Mouse (Mus musculus): ENCODE data around the gene Toe1.

DNA sequence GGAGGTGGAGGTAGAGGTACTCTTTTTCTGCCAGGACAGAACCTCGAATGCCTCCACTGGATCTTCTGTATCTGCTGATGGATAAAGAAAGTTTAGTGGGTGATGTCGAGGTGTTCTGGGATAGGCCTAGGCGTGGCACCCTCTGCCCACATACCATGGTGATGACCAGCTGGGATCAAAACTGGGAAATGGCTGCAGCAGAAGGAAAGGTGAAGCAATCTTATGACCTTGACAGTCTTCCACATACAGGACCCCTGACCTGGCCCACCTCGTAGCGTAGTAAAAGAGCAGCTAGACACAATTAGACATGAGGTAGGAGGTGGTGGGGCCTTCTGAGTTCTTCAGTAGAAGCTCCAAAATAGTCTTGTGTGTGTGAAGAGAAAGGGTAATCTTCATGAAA, 43.4 kb downstream of the Toe1 start:
- TF ChIP-seq CTCF (IDR thresholded peaks at IDR 0.05; ENCODE audit: insufficient read depth, low read depth, low read length) (no peak), POLR2A (IDR thresholded peaks at IDR 0.05; ENCODE audit: insufficient read depth, low read depth, low read length) (no peak)

All from olfactory bulb, adult 2 months (tissue).